Mouse (Mus musculus) ES-E14 (cell line): ENCODE measurements around the gene Tmco4. TPM values are rescaled to one million over a fixed set of nuclear protein-coding genes. Genes with fewer than 3 reads are reported as not detected.

Source experiments
- DNase-seq: peaks from one replicate; pipeline ENCODE4 v3.0.0-alpha.2; 2013; ENCODE audit warnings: low read depth, low spot score
- H3K27ac ChIP-seq: 2 replicates; pipeline ENCODE4 v1.5.1; 2012; ENCODE audit warnings: low read depth, mild to moderate bottlenecking, low read length, moderate library complexity, mixed read lengths; ENCODE audit not compliant: poor library complexity, insufficient read depth, severe bottlenecking
- H3K36me3 ChIP-seq: 2 replicates; pipeline ENCODE4 v1.6.1; 2012; ENCODE audit warnings: mild to moderate bottlenecking, low read length, moderate library complexity, mixed read lengths; ENCODE audit not compliant: control insufficient read depth, poor library complexity, insufficient read depth, severe bottlenecking
- H3K4me1 ChIP-seq, 2 experiments: fragments of 150-350 bp in 1 of 2; sonication (generic) in 1 of 2; 2 replicates each; pipeline ENCODE4 v1.6.1; 2012; ENCODE audit warnings: low read length in 2 of 2, mild to moderate bottlenecking in 1 of 2, mixed read lengths in 1 of 2; ENCODE audit not compliant: control insufficient read depth in 2 of 2, insufficient read depth in 2 of 2, poor library complexity in 1 of 2
- H3K4me3 ChIP-seq, 2 experiments: fragments of 150-350 bp in 1 of 2; sonication (generic) in 1 of 2; 2 replicates each; pipeline ENCODE4 v1.5.1; 2012; ENCODE audit warnings: low read length in 2 of 2, low read depth in 1 of 2, mild to moderate bottlenecking in 1 of 2, mixed read lengths in 1 of 2; ENCODE audit not compliant: insufficient read depth in 1 of 2, poor library complexity in 1 of 2, severe bottlenecking in 1 of 2
- H3K9ac ChIP-seq: 2 replicates; pipeline ENCODE4 v1.6.1; 2012; ENCODE audit warnings: low read depth, mild to moderate bottlenecking, low read length, mixed read lengths; ENCODE audit not compliant: poor library complexity, insufficient read depth, severe bottlenecking
- H3K9me3 ChIP-seq: fragments of 150-350 bp; sonication (generic); 2 replicates; pipeline ENCODE4 v1.6.1; 2012; ENCODE audit warnings: low read depth, mild to moderate bottlenecking, low read length; ENCODE audit not compliant: control insufficient read depth, insufficient read depth
- CHD2 ChIP-seq: IDR thresholded peaks from 2 replicates; pipeline ENCODE4 v1.6.1; 2014; ENCODE audit warnings: mild to moderate bottlenecking, low read depth, low read length, inconsistent platforms
- HCFC1 ChIP-seq: IDR thresholded peaks from 2 replicates; pipeline ENCODE4 v1.6.1; 2012; ENCODE audit warnings: low read length, inconsistent platforms, borderline replicate concordance; ENCODE audit not compliant: insufficient read depth
- MAFK ChIP-seq: IDR thresholded peaks from 2 replicates; pipeline ENCODE4 v1.6.1; 2014; ENCODE audit warnings: mild to moderate bottlenecking, low read depth, low read length, inconsistent platforms; ENCODE audit not compliant: insufficient read depth
- ZC3H11A ChIP-seq: IDR thresholded peaks from 2 replicates; pipeline ENCODE4 v1.6.1; 2012; ENCODE audit warnings: low read depth, mild to moderate bottlenecking, inconsistent platforms, low read length, borderline replicate concordance
- ZNF384 ChIP-seq: IDR thresholded peaks from 2 replicates; pipeline ENCODE4 v1.6.1; 2012; ENCODE audit warnings: low read depth, low read length, inconsistent platforms
- in situ Hi-C, 2 experiments: fragments of 600-800 bp; cut with MboI; formaldehyde crosslinking; loops; one replicate each; pipeline ENCODE4 v1.15.1; 2025; ENCODE audit warnings: low sequenced_read_pairs in 2 of 2, inconsistent platforms in 1 of 2; ENCODE audit not compliant: unreplicated experiment in 2 of 2
- total RNA-seq: library from RNA; depleted of rRNA; stranded (reverse); fragments of 300-350 nt; gene quantifications from 2 replicates; pipeline ENCODE4 v1.2.3, GENCODE M21; 2012

Gene Tmco4
- total RNA-seq, 1 experiment, result 4.7 TPM

DNA sequence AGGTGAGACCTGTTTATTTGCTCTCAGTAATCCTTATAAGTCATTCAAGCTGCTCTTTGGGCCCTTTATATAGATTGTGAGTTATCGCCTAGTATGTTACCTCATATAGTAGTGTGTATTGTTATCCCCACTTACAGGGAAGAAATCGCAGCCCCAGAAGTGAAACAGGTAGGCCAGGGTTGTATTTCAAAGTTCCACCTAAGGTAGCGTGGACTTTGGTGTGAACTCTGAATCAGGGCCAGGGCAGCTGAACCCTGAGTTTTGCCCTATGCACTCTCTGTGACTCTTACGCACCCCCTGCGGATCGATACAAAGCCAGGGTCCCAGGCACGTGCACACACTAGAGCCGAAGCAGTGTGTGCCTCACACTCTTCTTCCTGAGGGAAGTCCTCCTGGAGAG lies 31.4 kb downstream of the Tmco4 start:
- H3K4me3 ChIP-seq, result no peak overlapping the region
- H3K9me3 ChIP-seq, result no peaks in the 10 kb centered on the region
- no peak for TF ChIP-seq HCFC1
- TF ChIP-seq ZNF384, result no peak
- no peak for TF ChIP-seq CHD2
- TF ChIP-seq ZC3H11A, result no peak
- TF ChIP-seq MAFK, result no peak
- H3K9ac ChIP-seq, result no peak overlapping the region
- H3K4me1 ChIP-seq, result peaks cover 3 to 22% of the 10 kb centered on the region in 2 experiments; a peak in 3 of 4 replicates
- no peak overlapping the region for H3K27ac ChIP-seq
- in situ Hi-C loops, result no loop called here
- no peaks in the 10 kb centered on the region for H3K36me3 ChIP-seq
- DNase-seq, result no peak

DNA sequence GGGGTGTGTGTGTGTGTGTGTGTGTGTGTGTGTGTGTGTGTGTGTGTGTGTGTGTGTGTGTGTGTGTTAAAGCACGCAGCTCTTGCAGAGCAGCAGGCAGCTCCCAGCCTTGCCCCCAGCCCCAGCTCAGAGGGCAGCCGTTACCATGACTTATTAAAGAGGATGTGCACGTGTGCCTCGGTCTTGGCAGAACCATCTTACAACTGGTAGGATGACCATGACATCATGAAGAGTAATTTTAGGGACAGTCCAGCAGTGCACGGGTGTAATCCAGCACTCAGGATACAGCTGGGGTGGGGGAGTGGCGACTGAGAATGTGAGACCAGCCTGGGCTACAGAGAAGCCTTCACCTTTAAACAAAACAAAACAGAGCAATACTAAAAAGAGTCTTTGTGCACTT lies 32.5 kb downstream of the Tmco4 start:
- no peak overlapping the region for H3K9ac ChIP-seq
- no peak for DNase-seq
- no peaks in the 10 kb centered on the region for H3K36me3 ChIP-seq
- H3K4me3 ChIP-seq, result no peak overlapping the region
- H3K4me1 ChIP-seq, result peaks cover 3 to 20% of the 10 kb centered on the region in 2 experiments; a peak in 3 of 4 replicates
- no peak for TF ChIP-seq HCFC1
- no peak for TF ChIP-seq ZNF384
- TF ChIP-seq MAFK, result no peak
- no peak for TF ChIP-seq CHD2
- TF ChIP-seq ZC3H11A, result no peak
- H3K27ac ChIP-seq, result no peak overlapping the region
- in situ Hi-C loops, result no loop called here
- H3K9me3 ChIP-seq, result no peaks in the 10 kb centered on the region

DNA sequence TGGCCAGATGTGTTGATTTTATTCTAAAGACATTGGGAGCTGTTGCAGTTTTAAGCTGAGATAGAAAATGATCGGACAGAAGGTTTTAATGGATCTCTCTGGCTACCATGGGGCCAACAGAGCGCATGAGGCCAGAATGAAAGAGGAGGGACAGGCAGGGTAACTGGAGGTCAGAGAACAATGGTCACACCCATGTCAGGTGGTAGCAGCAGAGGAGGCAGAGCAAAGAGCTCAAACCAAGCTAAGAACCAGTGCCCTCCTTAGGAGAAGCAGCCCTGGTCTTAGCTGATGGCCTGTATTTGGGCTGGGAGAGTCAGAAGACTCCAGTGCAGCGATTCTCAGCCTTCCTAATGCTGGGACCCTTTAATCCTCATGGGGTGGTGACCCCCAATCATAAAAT lies 34.7 kb downstream of the Tmco4 start:
- TF ChIP-seq ZNF384 (no peak), MAFK (no peak), CHD2 (no peak), ZC3H11A (no peak), HCFC1 (no peak)
- no peak overlapping the region for H3K27ac ChIP-seq
- H3K9ac ChIP-seq, result no peak overlapping the region
- H3K9me3 ChIP-seq, result no peaks in the 10 kb centered on the region
- in situ Hi-C loops, result no loop called here
- no peak overlapping the region for H3K4me3 ChIP-seq
- H3K36me3 ChIP-seq, result no peaks in the 10 kb centered on the region
- peaks cover 3 to 10% of the 10 kb centered on the region in 2 experiments; a peak in 2 of 4 replicates for H3K4me1 ChIP-seq
- DNase-seq, result no peak

DNA sequence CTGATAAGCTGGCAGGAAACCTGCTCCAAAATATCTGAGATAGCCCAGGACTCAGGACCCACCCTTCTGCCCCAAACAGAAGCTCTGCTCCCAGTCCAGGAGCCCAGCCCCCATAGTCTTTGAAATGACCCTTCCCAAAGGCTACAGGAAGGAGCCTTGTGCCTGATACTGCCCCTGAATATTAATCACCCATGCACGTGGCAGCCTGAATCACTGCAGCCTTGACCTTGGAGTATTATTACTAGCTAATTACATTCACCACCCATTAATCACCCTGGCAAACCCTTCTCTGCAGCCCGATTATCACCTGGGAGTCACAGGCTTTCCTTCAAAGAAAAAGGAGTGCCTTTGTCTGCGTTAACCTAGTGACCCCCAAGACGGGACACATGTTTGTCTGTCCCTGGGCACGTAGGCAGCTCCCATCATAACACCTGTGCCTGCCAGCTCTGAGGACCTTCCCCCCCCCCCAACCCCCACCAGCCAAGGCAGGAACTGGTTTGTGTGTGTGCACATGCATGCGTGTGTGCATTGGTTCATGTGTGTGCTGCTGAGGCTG lies 35.4 kb downstream of the Tmco4 start:
- no peak for TF ChIP-seq ZC3H11A
- TF ChIP-seq CHD2, result no peak
- no peak for TF ChIP-seq MAFK
- TF ChIP-seq ZNF384, result no peak
- no peak for TF ChIP-seq HCFC1
- H3K9ac ChIP-seq, result no peak overlapping the region
- no peaks in the 10 kb centered on the region for H3K36me3 ChIP-seq
- no peak for DNase-seq
- H3K27ac ChIP-seq, result no peak overlapping the region
- H3K4me1 ChIP-seq, result peaks cover 3 to 10% of the 10 kb centered on the region in 2 experiments; a peak in 2 of 4 replicates
- in situ Hi-C loops, result no loop called here
- no peaks in the 10 kb centered on the region for H3K9me3 ChIP-seq
- H3K4me3 ChIP-seq, result no peak overlapping the region

DNA sequence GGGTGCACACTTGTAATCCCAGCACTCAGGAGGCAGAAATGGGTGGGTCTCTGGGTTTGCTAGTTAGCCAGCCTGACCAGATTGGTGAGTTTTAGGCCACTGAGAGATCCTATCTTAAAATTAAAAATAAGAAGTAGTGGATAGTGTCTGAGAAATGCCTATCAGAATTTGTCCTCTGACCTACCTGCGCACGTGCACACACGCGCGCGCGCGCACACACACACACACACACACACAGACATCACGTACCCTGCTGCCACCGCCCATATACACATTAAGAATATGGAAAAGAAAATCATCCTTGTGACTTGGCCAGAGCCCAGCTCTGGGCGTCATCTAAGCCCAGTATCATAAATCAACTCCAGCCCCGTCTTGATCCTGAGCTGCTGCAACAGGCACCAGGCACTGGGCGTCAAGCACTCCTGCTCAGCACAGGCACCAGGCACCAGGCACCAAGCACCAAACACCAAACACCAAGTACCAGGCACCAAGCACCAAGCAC lies 38.6 kb downstream of the Tmco4 start:
- H3K4me3 ChIP-seq, result no peak overlapping the region
- no peaks in the 10 kb centered on the region for H3K9me3 ChIP-seq
- no peak for DNase-seq
- no peaks in the 10 kb centered on the region; the same call in 1 of the 2 replicates for H3K36me3 ChIP-seq
- in situ Hi-C loops, result no loop called here
- H3K27ac ChIP-seq, result no peak overlapping the region
- H3K9ac ChIP-seq, result no peak overlapping the region
- no peak for TF ChIP-seq HCFC1
- no peak for TF ChIP-seq ZNF384
- TF ChIP-seq CHD2, result no peak
- TF ChIP-seq ZC3H11A, result no peak
- TF ChIP-seq MAFK, result no peak
- peaks cover 3 to 10% of the 10 kb centered on the region in 2 experiments; a peak in 2 of 4 replicates for H3K4me1 ChIP-seq
